Mouse (Mus musculus): Measurements from ENCODE around the gene Hdac4. TPM values are rescaled to one million over a fixed set of nuclear protein-coding genes. Genes with fewer than 3 reads are reported as not detected.

Hdac4 gene
- polyA plus RNA-seq (2014; fragmentation: Nextera tagmentation; extraction: Ambion mirVana), result 18.4 and 20.3 TPM in 2 replicates

- Histone ChIP-seq H3K4me1 (ENCODE audit: control insufficient read depth, insufficient read depth, low read length) (no peaks in the 10 kb centered on the region), H3K27me3 (ENCODE audit: control insufficient read depth, insufficient read depth, low read length) (no peaks in the 10 kb centered on the region), H3K4me3 (ENCODE audit: low read depth, low read length) (no peak within 1 kb of the TSS), H3K9me3 (ENCODE audit: control insufficient read depth, low read depth, low read length) (no peaks in the 10 kb centered on the region), H3K9ac (replicated peaks; ENCODE audit: low read depth, low read length) (no peak within 1 kb of the TSS), H3K27ac (ENCODE audit: low read length) (no peak within 1 kb of the TSS), H3K4me2 (replicated peaks; ENCODE audit: low read depth, low read length) (no peak within 1 kb of the TSS), H3K36me3 (ENCODE audit: control insufficient read depth, insufficient read depth, low read length) (no peaks in the 10 kb centered on the region)
- no peak for ATAC-seq (ENCODE audit: insufficient number of reproducible peaks, insufficient read depth, low FRiP score, low read depth)
- WGBS, result 64% methylated on average over 13 of the region's 13 CpGs
Observed at GRCm38 (mm10) chr1:92195360-92196149, at the start of gene Hdac4. Hdac4 (minus strand) TSS chr1:92195699.

GRCm38 (mm10) chr1:92243549-92243948 is 48.0 kb upstream of the Hdac4 start:
- Histone ChIP-seq H3K9me3 (ENCODE audit: control insufficient read depth, low read depth, low read length) (no peaks in the 10 kb centered on the region), H3K4me1 (ENCODE audit: control insufficient read depth, insufficient read depth, low read length) (no peaks in the 10 kb centered on the region), H3K27ac (ENCODE audit: low read length) (no peak overlapping the region), H3K9ac (replicated peaks; ENCODE audit: low read depth, low read length) (no peak overlapping the region), H3K27me3 (ENCODE audit: control insufficient read depth, insufficient read depth, low read length) (no peaks in the 10 kb centered on the region), H3K36me3 (ENCODE audit: control insufficient read depth, insufficient read depth, low read length) (no peaks in the 10 kb centered on the region), H3K4me3 (ENCODE audit: low read depth, low read length) (no peak overlapping the region), H3K4me2 (replicated peaks; ENCODE audit: low read depth, low read length) (no peak overlapping the region)
- no peak for ATAC-seq (ENCODE audit: insufficient number of reproducible peaks, insufficient read depth, low FRiP score, low read depth)
- WGBS, result 91% methylated on average over 8 of the region's 8 CpGs

- Histone ChIP-seq H3K4me1 (ENCODE audit: control insufficient read depth, insufficient read depth, low read length) (no peaks in the 10 kb centered on the region), H3K9ac (replicated peaks; ENCODE audit: low read depth, low read length) (no peak overlapping the region), H3K36me3 (ENCODE audit: control insufficient read depth, insufficient read depth, low read length) (no peaks in the 10 kb centered on the region), H3K9me3 (ENCODE audit: control insufficient read depth, low read depth, low read length) (no peaks in the 10 kb centered on the region), H3K27me3 (ENCODE audit: control insufficient read depth, insufficient read depth, low read length) (no peaks in the 10 kb centered on the region), H3K4me2 (replicated peaks; ENCODE audit: low read depth, low read length) (no peak overlapping the region), H3K4me3 (ENCODE audit: low read depth, low read length) (no peak overlapping the region), H3K27ac (ENCODE audit: low read length) (no peak overlapping the region)
- 87% methylated on average over 4 of the region's 4 CpGs for WGBS
- no peak for ATAC-seq (ENCODE audit: insufficient number of reproducible peaks, insufficient read depth, low FRiP score, low read depth)
Observed at GRCm38 (mm10) chr1:92240072-92240471, 44.6 kb upstream of the Hdac4 start.

GRCm38 (mm10) chr1:92235600-92235999 is 40.1 kb upstream of the Hdac4 start:
- ATAC-seq (ENCODE audit: insufficient number of reproducible peaks, insufficient read depth, low FRiP score, low read depth), result no peak
- Histone ChIP-seq H3K27me3 (ENCODE audit: control insufficient read depth, insufficient read depth, low read length) (no peaks in the 10 kb centered on the region), H3K9ac (replicated peaks; ENCODE audit: low read depth, low read length) (no peak overlapping the region), H3K36me3 (ENCODE audit: control insufficient read depth, insufficient read depth, low read length) (no peaks in the 10 kb centered on the region), H3K4me1 (ENCODE audit: control insufficient read depth, insufficient read depth, low read length) (no peaks in the 10 kb centered on the region), H3K4me2 (replicated peaks; ENCODE audit: low read depth, low read length) (no peak overlapping the region), H3K4me3 (ENCODE audit: low read depth, low read length) (no peak overlapping the region), H3K27ac (ENCODE audit: low read length) (no peak overlapping the region), H3K9me3 (ENCODE audit: control insufficient read depth, low read depth, low read length) (no peaks in the 10 kb centered on the region)
- 89% methylated on average over 4 of the region's 4 CpGs for WGBS

- ATAC-seq (ENCODE audit: insufficient number of reproducible peaks, insufficient read depth, low FRiP score, low read depth), result no peak
- 85% methylated on average over 2 of the region's 2 CpGs for WGBS
- no peak overlapping the region for H3K4me2 ChIP-seq (replicated peaks; ENCODE audit: low read depth, low read length)
Observed at GRCm38 (mm10) chr1:92225297-92225696, 29.8 kb upstream of the Hdac4 start.

GRCm38 (mm10) chr1:92223956-92224891 is 28.7 kb upstream of the Hdac4 start:
- Histone ChIP-seq H3K9me3 (ENCODE audit: control insufficient read depth, low read depth, low read length) (no peaks in the 10 kb centered on the region), H3K36me3 (ENCODE audit: control insufficient read depth, insufficient read depth, low read length) (no peaks in the 10 kb centered on the region), H3K4me3 (ENCODE audit: low read depth, low read length) (no peak overlapping the region), H3K9ac (replicated peaks; ENCODE audit: low read depth, low read length) (no peak overlapping the region), H3K4me1 (ENCODE audit: control insufficient read depth, insufficient read depth, low read length) (no peaks in the 10 kb centered on the region), H3K27me3 (ENCODE audit: control insufficient read depth, insufficient read depth, low read length) (no peaks in the 10 kb centered on the region), H3K4me2 (replicated peaks; ENCODE audit: low read depth, low read length) (no peak overlapping the region), H3K27ac (ENCODE audit: low read length) (no peak overlapping the region)
- WGBS, result 47% methylated on average over 17 of the region's 17 CpGs
- ATAC-seq (ENCODE audit: insufficient number of reproducible peaks, insufficient read depth, low FRiP score, low read depth), result no peak

More at GRCm38 (mm10) chr1:92225297-92225696, 29.8 kb upstream of the Hdac4 start:
- H3K36me3 ChIP-seq (ENCODE audit: control insufficient read depth, insufficient read depth, low read length), result no peaks in the 10 kb centered on the region
- H3K4me3 ChIP-seq (ENCODE audit: low read depth, low read length), result no peak overlapping the region
- H3K27me3 ChIP-seq (ENCODE audit: control insufficient read depth, insufficient read depth, low read length), result no peaks in the 10 kb centered on the region
- no peaks in the 10 kb centered on the region for H3K9me3 ChIP-seq (ENCODE audit: control insufficient read depth, low read depth, low read length)
- H3K27ac ChIP-seq (ENCODE audit: low read length), result no peak overlapping the region
- no peak overlapping the region for H3K9ac ChIP-seq (replicated peaks; ENCODE audit: low read depth, low read length)
- no peaks in the 10 kb centered on the region for H3K4me1 ChIP-seq (ENCODE audit: control insufficient read depth, insufficient read depth, low read length)

GRCm38 (mm10) chr1:92216710-92217109 is 21.2 kb upstream of the Hdac4 start:
- H3K4me2 ChIP-seq (replicated peaks; ENCODE audit: low read depth, low read length), result no peak overlapping the region
- no peak for ATAC-seq (ENCODE audit: insufficient number of reproducible peaks, insufficient read depth, low FRiP score, low read depth)
- H3K4me3 ChIP-seq (ENCODE audit: low read depth, low read length), result no peak overlapping the region
- H3K27ac ChIP-seq (ENCODE audit: low read length), result no peak overlapping the region; the same call in 1 of the 2 replicates
- no peaks in the 10 kb centered on the region for H3K36me3 ChIP-seq (ENCODE audit: control insufficient read depth, insufficient read depth, low read length)
- H3K9ac ChIP-seq (replicated peaks; ENCODE audit: low read depth, low read length), result no peak overlapping the region
- no peaks in the 10 kb centered on the region for H3K27me3 ChIP-seq (ENCODE audit: control insufficient read depth, insufficient read depth, low read length)
- H3K4me1 ChIP-seq (ENCODE audit: control insufficient read depth, insufficient read depth, low read length), result peaks cover 7% of the 10 kb centered on the region
- 83% methylated on average over 11 of the region's 11 CpGs for WGBS
- no peaks in the 10 kb centered on the region for H3K9me3 ChIP-seq (ENCODE audit: control insufficient read depth, low read depth, low read length)

GRCm38 (mm10) chr1:92215996-92216630 is 20.6 kb upstream of the Hdac4 start:
- Histone ChIP-seq H3K9me3 (ENCODE audit: control insufficient read depth, low read depth, low read length) (no peaks in the 10 kb centered on the region), H3K36me3 (ENCODE audit: control insufficient read depth, insufficient read depth, low read length) (no peaks in the 10 kb centered on the region), H3K27ac (ENCODE audit: low read length) (no peak overlapping the region; the same call in 1 of the 2 replicates), H3K27me3 (ENCODE audit: control insufficient read depth, insufficient read depth, low read length) (no peaks in the 10 kb centered on the region), H3K4me1 (ENCODE audit: control insufficient read depth, insufficient read depth, low read length) (peaks cover 7% of the 10 kb centered on the region), H3K4me2 (replicated peaks; ENCODE audit: low read depth, low read length) (no peak overlapping the region), H3K4me3 (ENCODE audit: low read depth, low read length) (no peak overlapping the region), H3K9ac (replicated peaks; ENCODE audit: low read depth, low read length) (no peak overlapping the region)
- no peak for ATAC-seq (ENCODE audit: insufficient number of reproducible peaks, insufficient read depth, low FRiP score, low read depth)
- WGBS, result 56% methylated on average over 11 of the region's 11 CpGs

All from stomach, embryonic 14.5 days (tissue).